Mouse (Mus musculus): Measurements from ENCODE around the gene Fam234b.

Gene Fam234b

GRCm38 (mm10) chr6:135230586-135230985 is 32.8 kb downstream of the Fam234b start:
- DNase-seq: no peak

- DNase-seq: no peak
Measured at GRCm38 (mm10) chr6:135232443-135233182, 34.8 kb downstream of the Fam234b start.

- no peak for DNase-seq
Measured at GRCm38 (mm10) chr6:135235742-135236141, 38.0 kb downstream of the Fam234b start.

- no peak for DNase-seq
Measured at GRCm38 (mm10) chr6:135236576-135236975, 38.8 kb downstream of the Fam234b start.

- no peak for DNase-seq
Measured at GRCm38 (mm10) chr6:135237326-135237725, 39.5 kb downstream of the Fam234b start.

- no peak for DNase-seq
Measured at GRCm38 (mm10) chr6:135238211-135238610, 40.4 kb downstream of the Fam234b start.

- DNase-seq: no peak
Measured at GRCm38 (mm10) chr6:135240361-135240760, 42.6 kb downstream of the Fam234b start.

GRCm38 (mm10) chr6:135245586-135245985 is 47.8 kb downstream of the Fam234b start:
- no peak for DNase-seq

- no peak for DNase-seq
Measured at GRCm38 (mm10) chr6:135247861-135248260, 50.1 kb downstream of the Fam234b start.

- peak; percentile 49 for DNase-seq
Measured at GRCm38 (mm10) chr6:135249846-135250531, 52.2 kb downstream of the Fam234b start.

- DNase-seq: no peak
Measured at GRCm38 (mm10) chr6:135250926-135251699, 53.3 kb downstream of the Fam234b start.

GRCm38 (mm10) chr6:135251849-135252727 is 54.3 kb downstream of the Fam234b start:
- no peak for DNase-seq

GRCm38 (mm10) chr6:135252728-135253077 is 54.9 kb downstream of the Fam234b start:
- peak; percentile 85 for DNase-seq

- no peak for DNase-seq
Measured at GRCm38 (mm10) chr6:135254153-135254552, 56.4 kb downstream of the Fam234b start, which contains the start of gene Gsg1. Gsg1 (minus strand) TSS chr6:135254351.

GRCm38 (mm10) chr6:135260435-135260834 is 62.7 kb downstream of the Fam234b start:
- no peak for DNase-seq

GRCm38 (mm10) chr6:135261124-135261523 is 63.3 kb downstream of the Fam234b start:
- no peak for DNase-seq

- no peak for DNase-seq
Measured at GRCm38 (mm10) chr6:135262565-135262964, 64.8 kb downstream of the Fam234b start.

GRCm38 (mm10) chr6:135264136-135264535 is 66.4 kb downstream of the Fam234b start:
- no peak for DNase-seq

- DNase-seq: no peak
Measured at GRCm38 (mm10) chr6:135266056-135266455, 68.3 kb downstream of the Fam234b start.

- no peak for DNase-seq
Measured at GRCm38 (mm10) chr6:135267221-135267620, 69.4 kb downstream of the Fam234b start.

GRCm38 (mm10) chr6:135268392-135268791 is 70.6 kb downstream of the Fam234b start:
- no peak for DNase-seq

GRCm38 (mm10) chr6:135269626-135270025 is 71.8 kb downstream of the Fam234b start:
- DNase-seq: no peak

- no peak for DNase-seq
Measured at GRCm38 (mm10) chr6:135271761-135272160, 74.0 kb downstream of the Fam234b start.
